Mouse (Mus musculus): ENCODE data around the gene Kif23.

DNA sequence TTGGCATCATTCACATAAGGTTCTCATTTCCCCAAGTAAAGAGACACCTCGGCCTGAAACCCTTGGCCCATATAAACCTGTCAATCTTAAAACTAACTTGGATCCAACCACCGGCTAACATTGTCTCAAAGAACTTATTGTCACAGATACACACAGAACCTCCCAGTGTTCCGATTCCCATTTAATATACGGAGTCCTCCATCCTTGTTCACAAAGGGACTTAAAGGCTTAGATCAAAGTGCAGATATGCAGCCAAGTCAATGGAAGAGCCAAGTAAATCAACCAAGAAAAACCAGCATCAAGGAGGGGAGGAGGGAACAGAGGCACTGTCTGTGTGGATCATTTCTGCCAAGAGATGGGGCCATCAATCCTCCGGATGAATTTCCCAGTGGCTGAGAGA lies 41.0 kb downstream of the Kif23 start:
- TF ChIP-seq CEBPB (IDR thresholded peaks at IDR 0.05; ENCODE audit: insufficient read depth, poor library complexity, severe bottlenecking) (no peak), POLR2A (IDR thresholded peaks at IDR 0.05; ENCODE audit: insufficient read length, low read depth) (no peak), MYOG (IDR thresholded peaks at IDR 0.05; ENCODE audit: control insufficient read depth in 1 of 3, insufficient read depth in 1 of 3, insufficient read length in 2 of 3, low read depth in 2 of 3) (no peak), E2F4 (IDR thresholded peaks at IDR 0.05; ENCODE audit: insufficient read depth) (no peak), REST (IDR thresholded peaks at IDR 0.05; ENCODE audit: insufficient read depth, insufficient read length) (no peak)

Data from myocyte (in vitro differentiated cells).